Mouse (Mus musculus) gastrocnemius, adult 18-20 months (tissue): ENCODE results near the gene Tlr5. TPM values are rescaled to one million over a fixed set of nuclear protein-coding genes. Genes with fewer than 3 reads are reported as not detected.
A peak's percentile ranks its signal among the peaks of the same experiment; 100 is the strongest.

Source experiments
- DNase-seq: peaks from one replicate; pipeline ENCODE4 v3.0.0; 2021; ENCODE audit warnings: low spot score
- total RNA-seq, 2 experiments: library from RNA; stranded (reverse); gene quantifications; 2 replicates each; pipeline ENCODE4 v1.2.3; 2021

Gene Tlr5
- total RNA-seq, 2 experiments from 2014 or later, result 0.78 to 1.0 TPM

- DNase-seq, result no peak
These were observed 1.4 kb upstream of the Tlr5 start for GRCm38 (mm10) chr1:182953165-182953564.

GRCm38 (mm10) chr1:182953667-182954066, 921 bp upstream of the Tlr5 start:
- DNase-seq, result no peak

DNA sequence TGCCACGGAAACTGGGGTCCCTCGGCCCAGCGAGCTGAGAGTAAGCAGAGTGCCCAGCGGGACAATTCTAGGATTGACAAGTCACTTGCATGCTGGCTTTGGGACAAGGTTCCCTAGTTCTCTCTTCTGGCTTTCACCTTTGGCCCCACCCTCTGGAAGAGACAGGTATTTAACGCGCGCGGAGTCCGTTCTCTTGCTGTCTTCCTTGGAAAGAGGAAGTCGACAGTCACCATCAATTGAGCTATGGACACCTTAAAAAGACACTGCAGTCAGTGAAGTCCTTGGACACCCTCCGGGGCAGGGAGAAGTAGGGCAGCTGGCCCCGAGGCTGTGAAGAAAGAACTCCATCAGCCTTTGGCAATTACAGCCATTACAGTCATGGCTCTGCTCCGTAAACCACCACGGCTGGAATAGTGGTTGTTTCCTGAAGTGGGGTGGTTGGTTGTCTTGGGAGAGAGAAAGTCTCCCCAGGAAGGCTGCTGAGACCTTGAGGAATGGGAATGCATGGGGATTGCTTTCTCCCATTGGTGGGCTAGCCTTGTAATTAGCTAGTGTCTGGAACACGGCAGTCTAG, 546 bp downstream of the Tlr5 start:
- no peak for DNase-seq

GRCm38 (mm10) chr1:182956186-182956960, 1.8 kb downstream of the Tlr5 start:
- DNase-seq, result no peak

GRCm38 (mm10) chr1:182957001-182957757, 2.6 kb downstream of the Tlr5 start:
- no peak for DNase-seq

- no peak for DNase-seq
These were observed 3.4 kb downstream of the Tlr5 start for GRCm38 (mm10) chr1:182957826-182958544.

- DNase-seq, result no peak
These were observed 4.2 kb downstream of the Tlr5 start for GRCm38 (mm10) chr1:182958824-182959223.

DNA sequence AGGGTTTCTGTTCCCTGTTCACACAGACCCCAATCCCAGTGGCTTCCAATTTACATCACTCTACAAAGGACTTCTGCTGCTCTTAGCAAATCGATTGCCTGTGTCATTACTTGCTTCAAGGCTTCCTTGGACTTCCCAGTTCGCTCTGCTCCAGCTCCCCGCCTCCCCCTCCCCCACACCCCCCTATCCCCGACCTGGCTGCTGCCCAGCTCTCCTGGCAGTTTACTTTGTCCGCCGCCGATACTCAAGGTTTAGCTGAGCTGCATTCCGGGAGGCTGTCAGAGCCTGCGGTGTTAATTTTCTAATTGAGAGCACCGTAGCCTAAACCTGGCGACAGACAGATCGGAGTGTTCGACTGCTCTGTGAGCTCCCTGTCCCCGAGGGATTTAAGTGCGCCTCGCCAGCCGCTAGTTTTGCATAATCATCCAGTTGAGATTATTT, 4.7 kb downstream of the Tlr5 start:
- DNase-seq, result peak; percentile 32

DNA sequence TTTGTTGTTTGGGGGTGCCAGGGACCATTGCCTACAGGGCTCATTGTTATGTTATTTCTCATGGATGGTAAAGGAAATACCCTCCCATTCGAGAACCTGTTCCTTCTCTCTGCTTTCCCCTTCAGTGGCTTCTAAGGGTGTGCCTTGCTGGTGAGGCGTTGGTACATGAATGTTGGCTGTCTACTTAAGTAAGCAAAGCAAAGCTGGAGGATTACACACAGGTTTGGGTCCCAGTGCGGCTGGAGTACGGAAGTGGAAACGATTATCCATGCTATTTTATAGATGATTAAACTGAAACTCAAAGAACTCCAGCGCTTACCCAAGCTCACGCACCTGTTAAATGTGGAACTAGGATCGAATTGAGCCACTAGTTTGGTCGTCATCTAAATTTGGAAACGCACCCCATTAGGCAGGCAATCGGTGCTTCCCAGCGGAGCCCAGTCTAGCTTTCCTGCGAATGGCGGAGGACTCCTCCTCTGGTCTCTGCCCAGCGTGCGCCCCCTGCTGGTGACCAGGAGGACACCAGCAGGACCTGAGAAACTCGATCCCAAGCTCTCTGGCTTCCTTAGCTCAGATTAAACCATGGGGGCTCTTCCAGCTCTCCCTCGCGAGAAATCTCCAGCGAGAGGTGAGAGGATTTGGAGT, 5.3 kb downstream of the Tlr5 start:
- peak; percentile 84 for DNase-seq

DNA sequence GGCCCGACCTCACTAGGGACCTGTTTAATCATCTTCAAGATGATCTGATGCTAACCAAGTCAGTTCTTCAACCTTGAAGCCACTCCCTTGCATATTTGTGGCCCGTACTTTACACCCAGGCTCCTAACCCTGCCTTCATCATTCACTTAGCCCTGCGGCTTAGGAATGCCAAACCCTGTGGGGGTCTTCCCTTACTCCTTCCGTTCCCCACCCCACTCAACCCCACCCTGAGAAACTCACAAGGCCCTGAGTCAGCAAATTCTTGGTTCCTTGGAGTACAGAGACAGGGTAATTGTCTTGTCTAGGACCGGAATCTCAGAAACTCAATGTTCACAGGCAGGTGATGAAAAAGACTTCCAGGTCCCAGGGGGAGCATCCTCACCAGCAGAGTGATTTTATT, 6.5 kb downstream of the Tlr5 start:
- no peak for DNase-seq

GRCm38 (mm10) chr1:182963329-182963728, 8.7 kb downstream of the Tlr5 start:
- no peak for DNase-seq

- DNase-seq, result no peak
These were observed 10.4 kb downstream of the Tlr5 start for GRCm38 (mm10) chr1:182964855-182965466.

- no peak for DNase-seq
These were observed 14.1 kb downstream of the Tlr5 start for GRCm38 (mm10) chr1:182968732-182969131.

GRCm38 (mm10) chr1:182972240-182972639, 17.7 kb downstream of the Tlr5 start:
- no peak for DNase-seq

DNA sequence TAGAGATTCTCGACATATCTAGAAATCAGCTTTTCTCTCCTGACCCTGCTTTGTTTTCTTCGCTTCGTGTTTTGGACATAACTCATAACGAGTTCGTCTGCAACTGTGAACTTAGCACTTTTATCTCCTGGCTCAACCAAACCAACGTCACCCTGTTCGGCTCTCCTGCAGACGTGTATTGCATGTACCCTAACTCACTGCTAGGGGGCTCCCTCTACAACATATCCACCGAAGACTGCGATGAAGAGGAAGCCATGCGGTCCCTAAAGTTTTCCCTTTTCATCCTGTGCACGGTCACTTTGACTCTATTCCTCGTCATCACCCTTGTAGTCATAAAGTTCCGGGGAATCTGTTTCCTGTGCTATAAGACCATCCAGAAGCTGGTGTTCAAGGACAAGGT, 20.2 kb downstream of the Tlr5 start:
- DNase-seq, result no peak

DNA sequence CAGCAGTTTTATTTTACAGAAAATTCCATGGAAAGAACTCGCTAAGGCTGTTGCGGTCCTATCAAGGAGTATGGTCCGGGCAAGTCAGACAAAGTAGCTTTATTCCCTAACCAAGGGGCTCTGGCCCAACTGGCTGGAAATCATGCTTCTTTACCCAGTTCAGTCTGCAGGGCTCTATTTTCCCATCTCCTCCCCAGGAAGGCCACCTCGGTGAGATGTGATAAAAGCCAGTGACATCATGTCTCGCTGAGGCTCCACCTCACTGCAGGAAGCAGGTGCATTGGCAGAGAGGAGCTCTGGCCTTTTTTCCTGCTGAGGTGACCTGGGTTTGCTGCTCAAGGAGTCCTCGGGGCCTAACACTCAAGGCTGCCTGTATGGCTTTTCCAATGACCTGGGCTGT, 26.1 kb downstream of the Tlr5 start:
- DNase-seq, result no peak

DNA sequence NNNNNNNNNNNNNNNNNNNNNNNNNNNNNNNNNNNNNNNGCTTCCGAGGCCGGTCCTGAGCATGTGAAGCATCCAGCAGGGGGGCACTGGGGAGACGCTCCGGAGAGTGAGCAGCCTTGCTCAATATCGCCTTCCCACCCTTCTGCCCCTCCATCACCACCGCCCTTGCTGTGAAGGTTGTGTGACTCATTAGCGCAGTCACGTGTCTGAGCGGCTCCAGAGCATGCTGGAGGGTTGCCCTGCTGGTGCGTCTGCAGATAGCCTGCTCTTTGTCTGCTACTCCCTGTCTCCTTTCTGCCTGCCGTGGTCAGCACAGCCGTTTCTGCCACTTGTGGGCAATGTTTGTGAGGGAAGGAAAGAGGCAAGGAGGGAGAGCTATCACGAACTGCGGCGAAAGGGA, 28.4 kb downstream of the Tlr5 start:
- peak; percentile 87 for DNase-seq

- no peak for DNase-seq
These were observed 29.0 kb downstream of the Tlr5 start for GRCm38 (mm10) chr1:182983496-182984127.

- DNase-seq, result peak; percentile 42
These were observed 31.7 kb downstream of the Tlr5 start for GRCm38 (mm10) chr1:182986243-182986642.

DNA sequence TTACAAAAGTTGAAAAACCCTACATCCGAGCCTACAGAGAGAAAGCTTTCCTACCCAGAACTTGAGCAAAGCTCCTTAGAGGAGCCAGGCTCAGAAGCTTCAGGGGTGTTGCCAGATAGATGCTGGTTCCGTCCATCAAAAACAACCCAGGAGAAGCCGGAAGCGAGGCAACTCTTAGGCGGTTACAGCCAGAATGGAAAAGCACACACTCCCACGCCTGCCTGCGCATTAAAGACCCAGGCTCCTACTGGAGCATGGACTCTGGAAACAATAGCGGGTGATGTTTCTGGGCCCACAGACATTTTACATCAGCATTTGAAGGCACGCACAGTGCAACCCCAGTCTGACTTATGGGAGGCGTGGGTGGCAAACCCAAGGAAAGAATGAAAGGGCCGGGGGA, 32.2 kb downstream of the Tlr5 start:
- no peak for DNase-seq
